Mouse (Mus musculus) thymus, postnatal 0 days (tissue): Measurements from ENCODE around the gene Gm10134. TPM values are rescaled to one million over a fixed set of nuclear protein-coding genes. Genes with fewer than 3 reads are reported as not detected.
"Not testable (repeated sequence)": the region's sequence is repeated elsewhere in the genome, so short reads cannot be mapped to it uniquely, and the experiment has no call there.

Source experiments
- DNase-seq: peaks from one replicate; pipeline ENCODE4 v3.0.0-alpha.2; 2015; ENCODE audit warnings: low spot score
- polyA plus RNA-seq: library from polyadenylated mRNA; unstranded; fragments of >200 nt; fragmentation: Nextera tagmentation; extraction: Ambion mirVana; gene quantifications from 2 replicates; pipeline ENCODE4 v1.2.1, GENCODE M21; 2015

Gene Gm10134
- polyA plus RNA-seq: 2.6 and 3.6 TPM in 2 replicates

DNA sequence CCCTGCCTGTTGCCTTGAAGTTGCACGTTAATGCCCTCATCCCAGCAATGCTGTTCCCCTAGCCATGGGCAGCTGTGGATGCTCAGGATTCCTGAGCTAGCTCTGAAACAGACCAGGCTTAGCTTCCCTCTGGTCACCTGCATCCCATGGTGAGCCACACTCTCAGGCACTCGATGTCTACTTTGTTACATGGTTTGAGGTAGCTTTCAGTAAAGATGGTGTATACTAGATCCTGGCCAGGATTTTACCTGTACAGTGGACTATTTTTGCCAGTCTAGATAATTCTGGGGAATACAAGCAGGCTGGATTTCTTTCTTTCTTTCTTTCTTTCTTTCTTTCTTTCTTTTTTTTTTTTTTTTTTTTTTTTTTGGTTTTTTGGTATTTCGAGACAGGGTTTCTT lies at the start of gene Gm10134:
Gene Gm10134 (plus strand): TSS at position 301 of the 400 bp plus-strand sequence.
- DNase-seq: no peak

DNA sequence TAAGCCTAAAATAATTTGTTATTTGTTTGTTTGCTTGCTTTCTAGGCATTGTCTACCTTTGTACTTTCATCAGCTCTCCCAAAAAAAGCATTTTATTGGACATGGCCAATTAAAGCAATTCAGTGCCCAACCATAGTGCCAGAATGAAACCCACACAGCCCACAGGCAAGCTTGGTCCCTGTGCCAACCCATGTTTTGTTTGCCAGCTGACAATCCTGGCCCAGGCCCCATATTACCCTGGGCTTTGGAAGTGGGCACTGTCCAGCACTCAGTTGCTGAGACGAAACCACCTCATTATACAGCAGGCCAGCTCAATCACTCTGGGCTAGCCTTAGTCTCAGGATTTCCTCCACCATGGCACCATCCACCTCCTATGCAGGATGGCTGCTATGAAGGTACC lies 49.3 kb upstream of the Gm10134 start:
- no peak for DNase-seq

GRCm38 (mm10) chr2:28463919-28464318 lies 42.0 kb upstream of the Gm10134 start:
- DNase-seq: peak; percentile 54

GRCm38 (mm10) chr2:28464919-28465318 lies 41.0 kb upstream of the Gm10134 start:
- no peak for DNase-seq

DNA sequence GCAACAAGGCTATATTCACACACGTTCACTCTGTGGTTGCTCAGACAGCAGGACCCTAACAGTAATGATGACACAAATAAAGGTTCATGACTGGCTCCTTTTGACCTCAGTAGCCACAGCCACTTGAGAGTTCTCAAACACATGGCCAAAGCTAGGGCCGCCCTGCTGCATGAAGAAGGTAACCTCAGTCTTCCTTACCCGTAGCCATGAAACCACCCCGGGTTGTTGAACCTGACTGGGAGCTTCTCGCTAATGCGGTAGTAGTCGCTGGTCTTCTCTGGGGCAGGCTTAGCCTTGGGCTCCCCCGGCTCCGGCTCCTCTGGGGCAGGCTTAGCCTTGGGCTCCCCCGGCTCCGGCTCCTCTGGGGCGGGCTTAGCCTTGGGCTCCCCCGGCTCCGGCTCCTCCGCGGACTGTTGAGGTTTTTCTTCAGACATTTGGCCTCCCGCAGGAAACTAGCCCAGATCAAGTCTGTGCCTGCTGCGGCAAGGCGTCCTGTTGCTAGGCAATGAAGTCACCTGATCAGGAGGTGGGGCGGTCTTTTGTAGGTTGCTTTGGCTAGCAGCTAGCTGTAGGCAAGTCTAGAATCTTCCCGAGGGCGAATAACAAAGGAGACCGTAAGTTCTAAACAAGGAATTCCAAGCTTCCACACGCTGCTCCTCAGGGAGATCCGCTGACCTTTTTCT lies 39.9 kb upstream of the Gm10134 start, which contains the start of gene 1700007K13Rik:
Gene 1700007K13Rik (minus strand): TSS at position 497 of the 683 bp plus-strand sequence.
- peak; percentile 68 for DNase-seq

DNA sequence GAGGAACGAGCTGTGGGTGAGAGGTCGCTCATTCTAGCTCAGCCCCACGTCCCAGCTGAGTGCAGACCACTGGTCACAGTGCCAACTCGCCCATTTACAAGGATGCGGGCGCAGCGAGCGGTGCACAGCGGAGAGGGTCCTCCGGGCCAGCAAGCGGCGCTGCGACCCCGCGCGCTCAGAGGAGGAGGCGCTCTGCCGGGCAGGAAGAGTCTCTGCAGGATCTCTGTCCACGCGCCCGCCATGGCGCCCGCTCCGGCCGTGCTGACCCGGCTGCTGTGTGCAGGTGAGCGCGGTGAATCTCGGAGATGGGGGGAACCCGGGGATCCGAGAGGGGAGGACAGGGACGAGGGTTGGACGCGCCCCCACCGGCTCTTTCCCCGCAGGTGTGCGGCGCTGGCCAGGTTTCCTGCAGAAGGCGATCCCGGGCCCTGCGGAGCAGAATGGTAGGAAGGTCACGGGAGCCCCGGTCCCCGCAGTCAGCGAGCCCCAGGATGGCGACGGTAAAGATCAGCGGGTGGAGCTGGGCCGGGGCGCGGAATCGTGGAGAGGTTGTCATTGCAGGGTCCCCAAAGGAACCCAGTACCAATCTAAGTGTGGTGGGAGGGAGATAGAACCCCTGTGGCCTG lies 37.9 kb upstream of the Gm10134 start, which contains the start of gene Mrps2:
Gene Mrps2 (plus strand): TSS at position 207 of the 626 bp plus-strand sequence.
- peak; percentile 76 for DNase-seq

- no peak for DNase-seq
These were observed 37.2 kb upstream of the Gm10134 start for GRCm38 (mm10) chr2:28468486-28469225.

DNA sequence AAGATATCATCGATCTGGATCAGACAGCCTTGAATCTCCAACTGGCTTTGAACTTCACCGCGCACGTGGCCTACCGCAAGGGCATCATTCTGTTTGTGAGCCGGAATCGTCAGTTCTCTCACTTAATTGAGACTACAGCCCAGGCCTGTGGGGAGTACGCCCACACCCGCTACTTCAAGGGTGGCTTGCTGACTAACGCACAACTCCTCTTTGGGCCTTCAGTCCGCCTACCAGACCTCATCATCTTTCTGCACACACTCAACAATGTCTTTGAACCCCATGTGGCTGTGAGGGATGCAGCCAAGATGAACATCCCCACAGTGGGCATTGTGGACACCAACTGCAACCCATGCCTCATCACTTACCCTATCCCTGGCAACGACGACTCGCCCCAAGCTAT lies 36.4 kb upstream of the Gm10134 start:
- no peak for DNase-seq

GRCm38 (mm10) chr2:28470591-28470990 lies 35.3 kb upstream of the Gm10134 start:
- no peak for DNase-seq

GRCm38 (mm10) chr2:28472011-28472410 lies 33.9 kb upstream of the Gm10134 start:
- not testable (repeated sequence) for DNase-seq

- not testable (repeated sequence) for DNase-seq
These were observed 27.9 kb upstream of the Gm10134 start for GRCm38 (mm10) chr2:28477993-28478392.

DNA sequence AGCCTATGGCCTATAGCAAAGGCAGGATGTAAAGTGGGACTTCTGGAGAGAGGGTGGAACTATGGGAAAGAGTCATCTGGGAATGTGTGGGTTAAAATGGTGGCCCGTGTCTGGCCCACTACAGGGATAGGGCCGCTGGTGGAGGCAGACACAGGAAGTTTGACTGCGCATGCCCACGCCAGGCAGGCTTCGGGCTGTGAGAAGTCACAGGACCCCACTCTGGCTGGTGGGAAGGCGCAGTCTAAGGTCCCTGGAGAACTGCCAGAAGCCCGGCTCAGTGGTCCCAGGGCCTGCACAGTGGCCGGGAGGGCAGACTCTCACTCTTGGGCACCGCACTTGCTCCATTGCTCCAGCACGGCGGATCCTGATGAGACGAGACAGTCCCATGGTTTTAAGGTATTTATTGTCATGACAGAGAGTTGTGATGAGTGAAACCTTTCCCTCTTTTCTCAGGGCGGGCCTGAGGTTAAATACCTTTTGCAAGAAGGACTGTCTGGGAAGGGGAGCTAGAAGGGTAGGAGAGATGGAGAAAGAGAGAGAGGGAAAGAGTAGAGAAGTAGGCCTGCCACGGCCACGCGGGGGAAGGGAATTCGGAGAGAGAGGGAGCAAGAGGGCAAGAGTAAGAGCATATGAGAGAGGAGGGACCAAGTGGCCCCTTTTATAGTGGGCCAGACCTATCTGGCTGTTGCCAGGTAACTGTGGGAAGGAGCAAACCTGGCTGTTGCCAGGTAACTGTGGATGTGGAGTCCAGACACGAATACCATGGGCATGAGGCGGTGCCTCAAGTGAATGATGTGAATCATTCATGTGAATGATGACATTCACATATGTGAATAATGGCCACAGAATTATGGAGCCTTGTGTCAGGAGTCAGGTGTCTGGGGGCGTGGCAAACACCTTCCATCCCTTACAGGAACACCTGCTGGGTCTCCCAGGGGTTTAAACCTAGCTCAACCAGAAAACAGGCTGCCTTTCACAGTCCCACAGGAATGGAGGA lies 26.4 kb upstream of the Gm10134 start:
- DNase-seq: no peak

GRCm38 (mm10) chr2:28483861-28484260 lies 22.0 kb upstream of the Gm10134 start:
- no peak for DNase-seq

DNA sequence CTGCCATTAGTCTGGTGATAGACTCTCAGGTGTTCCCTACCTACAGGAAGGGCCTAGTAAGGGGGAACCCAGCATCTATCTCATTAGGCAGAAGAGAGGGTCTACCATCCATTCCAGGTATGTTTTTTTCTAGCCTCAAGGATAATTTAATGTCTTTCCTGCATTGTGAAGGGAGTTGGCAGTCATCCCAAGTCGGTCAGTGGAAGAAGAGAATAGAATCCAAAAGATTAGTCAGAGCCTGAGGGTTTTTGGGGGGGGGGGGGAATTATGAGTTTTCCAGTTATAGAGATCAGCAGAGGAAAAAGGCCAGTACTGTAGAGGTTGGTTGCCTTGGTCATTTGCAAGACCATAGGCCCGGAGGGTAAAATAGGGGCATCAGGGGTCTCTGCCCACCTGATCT lies 11.4 kb upstream of the Gm10134 start:
- no peak for DNase-seq

- no peak for DNase-seq
These were observed 10.6 kb upstream of the Gm10134 start for GRCm38 (mm10) chr2:28495207-28495756.

DNA sequence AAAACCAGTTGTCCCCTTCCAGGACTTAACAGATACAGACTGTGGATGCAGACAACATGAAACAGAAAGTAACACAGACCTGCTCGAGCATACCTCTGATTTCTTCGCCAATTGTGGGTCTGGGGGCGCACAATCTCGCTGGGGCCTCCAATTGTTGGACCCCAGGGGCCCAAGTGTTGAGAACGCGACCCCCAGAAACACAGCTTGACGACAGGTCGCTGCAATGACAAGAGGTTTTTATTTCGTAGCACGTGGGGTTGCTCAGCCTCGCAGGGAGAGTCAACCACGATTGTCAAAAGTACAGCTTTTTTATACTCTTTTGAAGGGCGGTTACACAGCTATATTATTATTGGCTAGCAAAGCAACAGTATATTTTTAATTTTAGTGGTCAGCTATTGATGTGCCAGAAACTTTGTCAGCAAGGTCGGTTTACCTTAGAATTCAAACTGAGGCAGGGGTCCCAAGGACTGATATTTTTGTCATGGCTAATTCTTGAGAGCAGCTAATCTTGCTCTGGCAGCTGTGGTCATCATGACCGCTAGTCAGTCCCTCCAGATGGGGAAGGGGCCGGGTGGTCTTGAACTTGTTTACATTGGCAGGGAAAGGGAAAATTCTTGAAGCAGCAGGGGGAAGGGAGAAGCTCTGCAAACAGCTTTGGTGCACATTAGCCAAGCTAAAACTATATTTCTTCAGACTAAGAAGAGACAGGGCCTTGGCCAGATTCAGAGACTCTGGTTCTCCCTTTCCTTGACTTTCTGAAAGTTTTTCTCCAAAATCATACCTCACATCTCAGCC lies 9.9 kb upstream of the Gm10134 start:
- no peak for DNase-seq

- DNase-seq: no peak
These were observed 9.2 kb upstream of the Gm10134 start, which contains the start of gene Gbgt1 for GRCm38 (mm10) chr2:28496671-28497070. Gene Gbgt1 (plus strand): TSS chr2:28496891.

DNA sequence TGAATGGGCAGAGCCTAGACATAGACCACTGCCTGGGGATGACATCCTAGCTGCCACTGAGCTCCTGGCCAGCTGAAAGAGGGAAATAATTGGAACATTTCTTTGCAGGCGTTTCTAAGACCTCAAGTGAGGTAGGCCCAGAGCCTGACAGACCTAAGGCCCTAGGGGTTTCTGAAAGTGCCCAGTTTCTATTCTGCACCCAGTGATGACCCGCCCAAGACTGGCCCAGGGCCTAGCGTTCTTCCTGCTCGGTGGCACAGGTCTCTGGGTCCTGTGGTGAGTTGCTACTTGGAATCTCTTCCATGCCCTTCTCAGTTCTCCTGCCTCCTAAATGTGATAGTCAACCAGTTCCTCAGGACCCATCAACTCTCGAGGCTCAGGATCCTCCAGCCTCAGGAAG lies 8.3 kb upstream of the Gm10134 start:
- DNase-seq: no peak

- DNase-seq: no peak
These were observed 7.5 kb upstream of the Gm10134 start for GRCm38 (mm10) chr2:28498431-28498830.

DNA sequence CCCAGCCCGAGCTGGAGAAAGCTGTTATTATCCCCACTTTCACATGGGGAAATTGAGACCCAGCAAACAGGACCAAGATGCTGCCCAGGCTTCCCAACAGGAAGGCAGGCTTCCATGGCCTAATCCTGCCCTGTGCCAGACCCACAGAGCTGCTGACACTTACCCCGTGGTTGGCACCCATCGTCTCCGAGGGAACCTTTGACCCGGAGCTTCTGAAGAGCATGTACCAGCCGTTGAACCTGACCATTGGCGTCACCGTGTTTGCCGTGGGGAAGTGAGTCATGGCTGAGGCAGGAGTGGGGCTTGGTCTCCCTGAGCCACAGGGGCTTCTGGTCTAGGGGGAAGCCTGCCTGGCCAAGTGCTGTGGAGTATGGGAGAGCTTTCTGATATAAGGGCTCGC lies 2.9 kb upstream of the Gm10134 start:
- no peak for DNase-seq
